Mouse (Mus musculus) leukemia stem cell, adult 10-12 weeks (primary cell): ENCODE measurements around the gene Ms4a7. TPM values are rescaled to one million over a fixed set of nuclear protein-coding genes. Genes with fewer than 3 reads are reported as not detected.

Experiments
- polyA plus RNA-seq: library from polyadenylated mRNA; stranded (reverse); fragments of >175 nt; gene quantifications from 2 replicates; pipeline ENCODE4 v1.2.3, GENCODE M21; 2012; ENCODE audit warnings: low replicate concordance

Ms4a7 gene
- polyA plus RNA-seq = 2.1 TPM in 1 of 2 replicates, not detected in the other

DNA sequence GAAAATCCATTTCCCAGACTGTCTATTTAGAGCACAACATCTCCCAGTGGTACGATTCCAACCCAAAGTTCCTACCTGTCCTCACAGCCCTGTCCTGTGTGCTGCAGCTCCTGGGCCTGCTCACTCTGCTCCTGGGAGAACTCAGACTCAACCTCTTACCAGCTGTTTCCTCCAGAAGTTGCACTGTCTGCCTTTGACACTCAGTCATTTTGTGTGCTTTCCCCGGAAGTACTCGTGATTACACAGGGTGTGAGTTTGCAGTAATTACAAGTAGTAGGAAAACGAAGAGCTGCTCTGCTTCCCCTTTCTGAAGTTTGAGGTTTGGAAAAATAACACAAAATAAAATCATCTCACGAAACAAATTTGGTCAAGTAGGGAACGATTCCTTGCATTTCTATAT lies at the start of gene Ms4a7:
Ms4a7 (minus strand) TSS at position 215 of the 400 bp plus-strand sequence.

DNA sequence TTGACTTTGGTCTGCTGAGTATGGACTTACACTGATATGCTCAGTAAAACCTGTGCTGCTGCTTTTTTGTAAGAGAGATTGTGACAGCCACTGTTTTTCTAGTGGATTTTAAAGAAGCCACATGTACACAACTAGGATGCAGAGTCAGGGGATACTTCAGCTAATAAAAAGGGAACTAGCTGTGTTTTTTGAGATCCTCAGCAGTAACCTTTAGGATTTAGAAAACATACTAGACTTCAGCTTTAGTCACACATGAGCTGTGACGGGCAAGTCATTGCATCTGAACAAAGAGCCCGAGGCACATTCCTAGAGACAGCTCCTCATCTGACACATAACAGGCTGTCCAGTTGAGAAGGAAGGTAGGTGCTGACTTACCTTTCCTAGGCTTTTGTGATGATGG lies 39.3 kb upstream of the Ms4a7 start, which contains the start of gene Ms4a4a:
Ms4a4a (plus strand) TSS at position 251 of the 400 bp plus-strand sequence.

DNA sequence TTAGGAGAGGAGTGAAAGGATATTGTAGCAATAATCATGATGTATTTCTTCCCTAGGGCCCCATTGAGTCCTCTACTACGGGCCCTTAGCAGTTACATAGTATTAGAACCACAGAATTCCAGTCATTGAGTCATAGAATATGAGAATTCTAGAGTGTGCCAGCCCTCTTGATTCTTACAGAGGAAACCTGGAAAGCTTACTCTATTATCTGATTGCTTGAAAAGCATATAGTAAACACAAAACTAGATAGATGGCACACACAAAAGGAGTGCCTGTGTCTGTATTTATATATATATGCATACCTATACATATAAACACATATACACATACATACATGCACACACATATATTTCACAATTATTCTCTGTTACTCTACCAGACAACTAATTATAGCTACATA lies 21.6 kb downstream of the Ms4a7 start, which contains the start of gene Ms4a14:
Ms4a14 (minus strand) TSS at position 101 of the 400 bp plus-strand sequence.

DNA sequence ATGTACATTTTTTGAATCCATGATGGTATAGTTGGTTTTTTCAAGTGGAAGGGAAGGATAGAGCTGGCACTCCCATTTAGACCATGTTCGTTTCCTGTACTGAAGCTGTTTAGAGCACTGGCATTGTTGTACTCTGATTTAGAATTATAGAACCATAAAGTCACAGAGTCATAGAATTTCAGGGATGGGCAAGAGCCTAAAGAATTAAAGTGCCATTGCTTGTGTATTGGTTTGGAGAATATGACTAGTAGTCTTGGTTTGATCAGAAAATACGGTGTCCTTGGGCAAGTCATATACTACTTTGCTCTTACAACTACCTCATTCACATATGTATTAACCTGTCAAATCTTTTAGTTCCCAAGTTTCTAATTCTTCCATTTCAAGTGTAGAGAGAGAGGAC lies 52.2 kb downstream of the Ms4a7 start, which contains the start of gene Ms4a5:
Ms4a5 (minus strand) TSS at position 101 of the 400 bp plus-strand sequence.

Other genes starting within 250 kb of the Ms4a7 start
- not detected in 2 replicates for gene 1700017D01Rik, start 205.3 kb downstream of the Ms4a7 start, polyA plus RNA-seq
- gene 1700025F22Rik, start 170.8 kb downstream of the Ms4a7 start, polyA plus RNA-seq = not detected in 2 replicates
- not detected in 2 replicates for gene Ms4a13, start 139.4 kb downstream of the Ms4a7 start, polyA plus RNA-seq
- not detected in 2 replicates for gene Ms4a12, start 103.7 kb downstream of the Ms4a7 start, polyA plus RNA-seq
- 0.55 and 3.7 TPM in 2 replicates for gene Ms4a1, start 69.9 kb downstream of the Ms4a7 start, polyA plus RNA-seq
- gene Ms4a5, start 52.3 kb downstream of the Ms4a7 start, polyA plus RNA-seq = not detected in 2 replicates
- not detected in 2 replicates for gene Ms4a14, start 21.7 kb downstream of the Ms4a7 start, polyA plus RNA-seq
- 0.23 and 0.44 TPM in 2 replicates for gene Ms4a4a, start 39.4 kb upstream of the Ms4a7 start, polyA plus RNA-seq
- 0.14 and 0.82 TPM in 2 replicates for gene Ms4a4c, start 68.6 kb upstream of the Ms4a7 start, polyA plus RNA-seq
- 4.0 and 15.1 TPM in 2 replicates for gene Ms4a4b, start 107.4 kb upstream of the Ms4a7 start, polyA plus RNA-seq
- 0.66 and 1.0 TPM in 2 replicates for gene Ms4a6c, start 133.2 kb upstream of the Ms4a7 start, polyA plus RNA-seq
- gene Gm8369, start 149.8 kb upstream of the Ms4a7 start, polyA plus RNA-seq = 0.20 and 0.48 TPM in 2 replicates
- gene Ms4a6b, start 180.4 kb upstream of the Ms4a7 start, polyA plus RNA-seq = 0.47 and 1.1 TPM in 2 replicates
- gene Ms4a4d, start 200.7 kb upstream of the Ms4a7 start, polyA plus RNA-seq = 0.19 TPM in 1 of 2 replicates, not detected in the other